Mouse (Mus musculus) embryonic facial prominence, embryonic 14.5 days (tissue): ENCODE measurements around the gene Serpinc1. TPM values are rescaled to one million over a fixed set of nuclear protein-coding genes. Genes with fewer than 3 reads are reported as not detected.

ENCODE experiments used
- ATAC-seq: fragments of 200-750 bp; cut with Nextera tagmentation; 2 replicates; pipeline ENCODE4 v1.8.0; 2017; ENCODE audit warnings: low read depth, moderate number of reproducible peaks, moderate TSS enrichment
- DNase-seq: peaks from one replicate; pipeline ENCODE4 v3.0.0-alpha.2; 2015; ENCODE audit warnings: low spot score
- H3K27ac ChIP-seq: fragments of 300-500 bp; sonication (generic); replicated peaks from 2 replicates; pipeline ENCODE4 v1.5.1; 2014; ENCODE audit warnings: low read depth, mild to moderate bottlenecking, low read length, moderate library complexity
- H3K27me3 ChIP-seq: fragments of 300-500 bp; sonication (generic); replicated peaks from 2 replicates; pipeline ENCODE4 v1.6.1; 2014; ENCODE audit warnings: low read length; ENCODE audit not compliant: control insufficient read depth, insufficient read depth
- H3K36me3 ChIP-seq: fragments of 300-500 bp; sonication (generic); 2 replicates; pipeline ENCODE4 v1.6.1; 2014; ENCODE audit warnings: low read length, mixed read lengths; ENCODE audit not compliant: control insufficient read depth, insufficient read depth
- H3K4me1 ChIP-seq: fragments of 300-500 bp; sonication (generic); 2 replicates; pipeline ENCODE4 v1.6.1; 2014; ENCODE audit warnings: antibody characterized with exemption, low read length; ENCODE audit not compliant: control insufficient read depth, insufficient read depth
- H3K4me2 ChIP-seq: fragments of 300-500 bp; sonication (generic); 2 replicates; pipeline ENCODE4 v1.6.1; 2014; ENCODE audit warnings: low read depth, mild to moderate bottlenecking, low read length, moderate library complexity, mixed read lengths
- H3K4me3 ChIP-seq: fragments of 300-500 bp; sonication (generic); 2 replicates; pipeline ENCODE4 v1.5.1; 2014; ENCODE audit warnings: low read depth, mild to moderate bottlenecking, low read length
- H3K9ac ChIP-seq: fragments of 300-500 bp; sonication (generic); 2 replicates; pipeline ENCODE4 v1.6.1; 2014; ENCODE audit warnings: low read depth, mild to moderate bottlenecking, low read length, moderate library complexity, mixed read lengths
- H3K9me3 ChIP-seq: fragments of 300-500 bp; sonication (generic); 2 replicates; pipeline ENCODE4 v1.6.1; 2016; ENCODE audit warnings: low read length; ENCODE audit not compliant: control insufficient read depth
- WGBS: fragments of 180-500 bp; shearing (Covaris S2); extraction: QIAGEN DNeasy Blood & Tissue Kit; methylation state at CpG from one replicate; pipeline ENCODE4 v1.1.7; 2014; 5-methylcytosine and 5-hydroxymethylcytosine counted together
- polyA plus RNA-seq: library from polyadenylated mRNA; unstranded; fragments of >200 nt; fragmentation: Nextera tagmentation; extraction: Ambion mirVana; gene quantifications from 2 replicates; pipeline ENCODE4 v1.2.1, GENCODE M21; 2014

Serpinc1 gene
- polyA plus RNA-seq, 1 experiment from 2014 or later = 1.9 TPM

- Histone ChIP-seq H3K4me3 (no peak overlapping the region), H3K4me1 (no peaks in the 10 kb centered on the region), H3K27ac (no peak overlapping the region), H3K27me3 (no peaks in the 10 kb centered on the region), H3K4me2 (no peak overlapping the region), H3K9me3 (no peaks in the 10 kb centered on the region), H3K36me3 (peaks cover 52% of the 10 kb centered on the region), H3K9ac (no peak overlapping the region)
- DNase-seq (no peak), ATAC-seq (no peak)
- WGBS = 88% methylated on average over 7 of the region's 7 CpGs
These were observed 63.1 kb downstream of the Serpinc1 start for GRCm38 (mm10) chr1:161041261-161042020.

- WGBS = 83% methylated on average over 3 of the region's 3 CpGs
These were observed 68.6 kb downstream of the Serpinc1 start for GRCm38 (mm10) chr1:161046972-161047371.

More at GRCm38 (mm10) chr1:161046972-161047371, 68.6 kb downstream of the Serpinc1 start:
- DNase-seq (no peak), ATAC-seq (no peak)
- Histone ChIP-seq H3K9ac (no peak overlapping the region), H3K9me3 (no peaks in the 10 kb centered on the region), H3K36me3 (peaks cover 50% of the 10 kb centered on the region), H3K4me1 (no peaks in the 10 kb centered on the region), H3K27me3 (no peaks in the 10 kb centered on the region), H3K4me2 (no peak overlapping the region), H3K27ac (no peak overlapping the region), H3K4me3 (no peak overlapping the region)

Other genes with a start within 250 kb of the Serpinc1 start
- 16.3 and 18.9 TPM in 2 replicates for gene Rabgap1l, start 185.4 kb upstream of the Serpinc1 start, polyA plus RNA-seq
- gene Rc3h1, start 72.2 kb upstream of the Serpinc1 start, polyA plus RNA-seq = 8.1 and 8.5 TPM in 2 replicates
- gene Zbtb37, start 56.3 kb downstream of the Serpinc1 start, polyA plus RNA-seq = 7.8 and 10.5 TPM in 2 replicates
- 24.2 and 31.2 TPM in 2 replicates for gene Dars2, start 92.1 kb downstream of the Serpinc1 start, polyA plus RNA-seq
- 22.6 and 25.6 TPM in 2 replicates for gene Cenpl, start 92.1 kb downstream of the Serpinc1 start, polyA plus RNA-seq
- gene Klhl20, start 152.9 kb downstream of the Serpinc1 start, polyA plus RNA-seq = 18.2 and 21.9 TPM in 2 replicates
- gene Ankrd45, start 164.1 kb downstream of the Serpinc1 start, polyA plus RNA-seq = 2.2 and 3.8 TPM in 2 replicates
- gene Tex50, start 180.7 kb downstream of the Serpinc1 start, polyA plus RNA-seq = not detected in 2 replicates